Mouse (Mus musculus): ENCODE results near the gene Ece1.

DNA sequence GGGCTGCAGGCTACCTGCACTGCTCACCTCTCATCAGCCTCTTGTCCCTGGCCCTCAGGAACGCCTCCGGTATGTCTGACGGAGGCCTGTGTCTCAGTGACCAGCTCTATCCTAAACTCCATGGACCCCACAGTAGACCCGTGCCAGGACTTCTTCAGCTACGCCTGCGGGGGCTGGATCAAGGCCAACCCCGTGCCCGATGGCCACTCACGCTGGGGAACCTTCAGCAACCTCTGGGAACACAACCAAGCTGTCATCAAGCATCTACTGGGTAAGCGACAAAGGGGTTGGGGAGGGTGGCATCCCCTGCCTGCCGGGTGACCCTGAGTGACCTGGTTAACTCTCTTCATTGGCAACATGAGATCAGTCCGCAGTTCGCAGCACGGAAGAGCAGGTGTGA, 64.1 kb downstream of the Ece1 start:
- TF ChIP-seq MAX (IDR thresholded peaks at IDR 0.05; ENCODE audit: low read depth) (no peak), POLR2A (IDR thresholded peaks at IDR 0.05; ENCODE audit: insufficient read length, low read depth) (no peak)

Measured in myocyte (in vitro differentiated cells).